Mouse (Mus musculus) embryonic facial prominence, embryonic 12.5 days (tissue): Measurements from ENCODE around the gene Rab25. TPM values are rescaled to one million over a fixed set of nuclear protein-coding genes. Genes with fewer than 3 reads are reported as not detected.
A peak's percentile ranks its signal among the peaks of the same experiment; 100 is the strongest.

Source experiments
- ATAC-seq: fragments of 200-750 bp; cut with Nextera tagmentation; 2 replicates; pipeline ENCODE4 v1.8.0; 2017; ENCODE audit not compliant: insufficient number of reproducible peaks, insufficient read depth, low FRiP score, low TSS enrichment
- H3K27ac ChIP-seq: fragments of 300-500 bp; sonication (generic); 2 replicates; pipeline ENCODE4 v1.5.1; 2016; ENCODE audit warnings: mild to moderate bottlenecking
- H3K27me3 ChIP-seq: fragments of 300-500 bp; sonication (generic); 2 replicates; pipeline ENCODE4 v1.6.1; 2016; ENCODE audit warnings: mild to moderate bottlenecking, moderate library complexity
- H3K36me3 ChIP-seq: fragments of 300-500 bp; sonication (generic); 2 replicates; pipeline ENCODE4 v1.6.1; 2016; ENCODE audit warnings: mild to moderate bottlenecking
- H3K4me1 ChIP-seq: fragments of 300-500 bp; sonication (generic); 2 replicates; pipeline ENCODE4 v1.6.1; 2016
- H3K4me2 ChIP-seq: fragments of 300-500 bp; sonication (generic); replicated peaks from 2 replicates; pipeline ENCODE4 v1.6.1; 2016; ENCODE audit warnings: mild to moderate bottlenecking, moderate library complexity
- H3K4me3 ChIP-seq: fragments of 300-500 bp; sonication (generic); 2 replicates; pipeline ENCODE4 v1.5.1; 2016; ENCODE audit warnings: mild to moderate bottlenecking
- H3K9ac ChIP-seq: fragments of 300-500 bp; sonication (generic); 2 replicates; pipeline ENCODE4 v1.6.1; 2016; ENCODE audit warnings: mild to moderate bottlenecking, moderate library complexity
- H3K9me3 ChIP-seq: fragments of 300-500 bp; sonication (generic); 2 replicates; pipeline ENCODE4 v1.6.1; 2016; ENCODE audit warnings: mild to moderate bottlenecking, moderate library complexity
- WGBS: fragments of 180-500 bp; shearing (Covaris S2); methylation state at CpG from one replicate; pipeline ENCODE4 v1.1.7; 2016; 5-methylcytosine and 5-hydroxymethylcytosine counted together
- polyA plus RNA-seq: library from polyadenylated mRNA; unstranded; fragments of >200 nt; fragmentation: Nextera tagmentation; extraction: Ambion mirVana; gene quantifications from 2 replicates; pipeline ENCODE4 v1.2.1, GENCODE M21; 2016

Gene Rab25
- polyA plus RNA-seq, 1 experiment from 2014 or later: 5.5 TPM

DNA sequence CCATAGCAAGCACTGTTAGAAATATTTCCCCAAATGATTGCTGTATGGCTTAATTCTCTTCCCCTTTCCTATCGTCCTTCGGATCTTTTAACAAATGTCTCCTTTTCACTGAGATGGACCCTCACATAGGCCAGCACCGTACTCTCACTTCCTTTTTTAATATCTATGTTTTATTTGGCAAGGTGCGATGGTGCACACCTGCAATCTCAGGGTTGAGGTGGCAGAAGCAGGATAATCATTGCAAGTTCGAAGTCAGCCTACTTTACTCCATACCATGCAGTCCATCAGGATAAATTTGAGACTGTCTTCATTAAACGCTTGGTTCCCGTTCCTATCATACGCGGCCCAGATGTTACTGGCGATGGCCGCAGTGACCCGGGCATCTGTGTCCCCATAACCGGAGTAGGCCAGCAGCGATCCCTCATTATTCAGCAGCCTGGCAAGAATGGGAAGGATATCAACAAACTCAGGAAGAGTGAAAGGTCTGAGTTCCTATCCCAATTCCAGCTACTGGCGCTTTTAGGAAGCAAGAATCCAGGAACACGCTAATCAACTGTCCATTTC is 4.1 kb upstream of the Rab25 start:
- no peaks in the 10 kb centered on the region for H3K9me3 ChIP-seq
- H3K27ac ChIP-seq: peak overlapping the region; percentile 97; the same call in 1 of the 2 replicates
- H3K4me1 ChIP-seq: peaks cover 27% of the 10 kb centered on the region
- peak overlapping the region; percentile 87 for H3K4me3 ChIP-seq
- peak overlapping the region; percentile 93 for H3K9ac ChIP-seq
- H3K4me2 ChIP-seq: peak overlapping the region; percentile 65
- WGBS: 26% methylated on average over 16 of the region's 16 CpGs
- peaks cover 16% of the 10 kb centered on the region for H3K36me3 ChIP-seq
- no peak for ATAC-seq
- no peaks in the 10 kb centered on the region for H3K27me3 ChIP-seq

- Histone ChIP-seq H3K4me2 (peak overlapping the region; percentile 65), H3K4me1 (peaks cover 27% of the 10 kb centered on the region), H3K27ac (no peak overlapping the region), H3K27me3 (no peaks in the 10 kb centered on the region), H3K4me3 (peak overlapping the region; percentile 87), H3K9me3 (no peaks in the 10 kb centered on the region), H3K9ac (no peak overlapping the region; the same call in 1 of the 2 replicates), H3K36me3 (peaks cover 10% of the 10 kb centered on the region)
- WGBS: 87% methylated on average over 4 of the region's 4 CpGs
- ATAC-seq: no peak
Measured at GRCm38 (mm10) chr3:88551586-88551985, 3.5 kb upstream of the Rab25 start.

DNA sequence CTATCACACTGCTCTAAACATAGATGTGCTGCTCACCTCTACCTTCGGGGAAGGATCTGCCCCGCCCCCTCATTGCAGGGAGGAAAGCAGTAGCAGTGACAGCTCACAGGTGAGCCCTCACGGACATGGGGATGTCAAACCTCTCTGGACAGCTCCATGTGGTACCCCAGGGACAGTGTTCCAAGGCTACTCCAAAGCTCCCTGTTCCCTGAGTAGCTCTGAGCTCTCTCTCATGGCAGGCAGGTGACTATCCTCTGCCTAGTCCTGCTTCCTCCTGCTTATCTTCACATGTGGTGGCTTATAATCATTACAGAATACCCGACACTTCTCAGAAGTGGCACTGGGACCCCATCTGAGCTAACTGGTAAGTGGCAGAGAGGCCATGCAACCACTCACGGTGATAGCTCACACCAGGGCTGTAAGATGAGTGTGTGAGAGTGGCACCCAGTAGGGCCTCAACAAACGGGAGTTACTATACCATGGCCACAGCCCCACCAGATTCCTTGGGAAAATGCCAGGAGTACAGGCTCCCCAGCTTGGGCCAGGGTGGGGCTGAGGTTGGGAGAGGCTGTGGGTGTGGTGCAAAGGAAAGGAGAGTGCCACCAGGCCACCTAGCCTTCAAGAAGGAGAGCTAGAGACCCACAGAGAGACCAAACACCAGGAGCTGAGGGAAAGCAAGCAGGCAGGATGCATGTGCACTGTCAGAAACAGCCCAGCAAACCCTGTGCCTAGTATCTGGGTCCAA is 1.3 kb downstream of the Rab25 start:
- Histone ChIP-seq H3K36me3 (no peaks in the 10 kb centered on the region), H3K27ac (no peak overlapping the region), H3K4me1 (peaks cover 11% of the 10 kb centered on the region), H3K9me3 (no peaks in the 10 kb centered on the region), H3K4me2 (no peak overlapping the region), H3K27me3 (no peaks in the 10 kb centered on the region), H3K9ac (no peak overlapping the region), H3K4me3 (no peak overlapping the region)
- no peak for ATAC-seq
- WGBS: 78% methylated on average over 6 of the region's 6 CpGs

GRCm38 (mm10) chr3:88544955-88545591 is 3.0 kb downstream of the Rab25 start:
- 59% methylated on average over 20 of the region's 20 CpGs for WGBS
- H3K36me3 ChIP-seq: peaks cover 13% of the 10 kb centered on the region
- no peak overlapping the region for H3K4me3 ChIP-seq
- ATAC-seq: no peak
- peaks cover 17% of the 10 kb centered on the region for H3K4me1 ChIP-seq
- H3K27ac ChIP-seq: no peak overlapping the region
- H3K27me3 ChIP-seq: no peaks in the 10 kb centered on the region
- no peaks in the 10 kb centered on the region for H3K9me3 ChIP-seq
- no peak overlapping the region for H3K4me2 ChIP-seq
- H3K9ac ChIP-seq: no peak overlapping the region

DNA sequence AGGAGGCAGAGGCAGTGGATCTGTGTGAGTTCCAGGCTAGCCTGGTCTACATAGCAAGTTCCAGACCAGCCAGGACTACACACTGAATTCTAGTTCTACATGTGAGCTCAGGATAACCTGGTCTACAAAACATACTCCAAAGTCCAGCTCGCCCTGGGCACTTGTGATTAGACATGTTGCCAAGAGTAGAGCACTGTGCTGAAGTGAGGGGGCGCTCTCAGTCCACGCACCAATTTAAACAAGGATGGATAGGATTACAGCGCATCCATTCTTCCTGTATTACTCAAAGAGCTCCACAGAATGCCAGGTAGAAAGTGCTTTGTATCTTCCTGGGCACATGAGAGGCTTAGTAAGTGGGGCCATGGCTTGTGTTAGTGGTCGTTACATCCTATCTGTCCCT is 3.6 kb downstream of the Rab25 start:
- ATAC-seq: no peak
- no peak overlapping the region for H3K27ac ChIP-seq
- H3K4me2 ChIP-seq: no peak overlapping the region
- WGBS: 34% methylated on average over 5 of the region's 5 CpGs
- peaks cover 16% of the 10 kb centered on the region for H3K36me3 ChIP-seq
- no peaks in the 10 kb centered on the region for H3K9me3 ChIP-seq
- no peaks in the 10 kb centered on the region for H3K27me3 ChIP-seq
- H3K9ac ChIP-seq: no peak overlapping the region
- peaks cover 19% of the 10 kb centered on the region for H3K4me1 ChIP-seq
- no peak overlapping the region for H3K4me3 ChIP-seq

GRCm38 (mm10) chr3:88543651-88544410 is 4.3 kb downstream of the Rab25 start:
- Histone ChIP-seq H3K4me3 (no peak overlapping the region), H3K4me2 (no peak overlapping the region), H3K9ac (no peak overlapping the region), H3K27me3 (no peaks in the 10 kb centered on the region), H3K36me3 (peaks cover 17% of the 10 kb centered on the region), H3K27ac (no peak overlapping the region), H3K9me3 (no peaks in the 10 kb centered on the region), H3K4me1 (peaks cover 23% of the 10 kb centered on the region)
- WGBS: 69% methylated on average over 5 of the region's 5 CpGs
- no peak for ATAC-seq

DNA sequence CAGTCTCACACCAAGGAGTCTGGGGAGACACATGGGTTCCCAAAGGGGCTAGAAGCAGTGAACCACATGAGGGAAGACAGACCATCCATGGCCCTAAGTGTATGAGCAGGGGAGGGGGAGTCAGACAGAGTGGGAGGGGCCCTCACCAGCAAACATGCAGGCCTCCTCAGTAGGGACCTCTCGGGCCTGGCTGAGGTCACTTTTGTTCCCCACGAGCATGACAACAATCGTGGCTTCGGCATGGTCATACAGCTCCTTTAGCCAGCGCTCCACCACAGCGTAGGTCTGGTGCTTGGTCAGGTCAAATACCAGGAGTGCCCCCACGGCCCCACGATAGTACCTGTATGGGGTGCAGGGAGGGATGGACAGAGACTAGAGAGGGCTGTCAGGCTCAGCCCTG is 4.9 kb downstream of the Rab25 start:
- no peak overlapping the region for H3K9ac ChIP-seq
- WGBS: 77% methylated on average over 8 of the region's 8 CpGs
- no peak for ATAC-seq
- H3K4me3 ChIP-seq: no peak overlapping the region
- H3K4me1 ChIP-seq: peaks cover 30% of the 10 kb centered on the region
- H3K9me3 ChIP-seq: no peaks in the 10 kb centered on the region
- no peaks in the 10 kb centered on the region for H3K27me3 ChIP-seq
- peaks cover 24% of the 10 kb centered on the region for H3K36me3 ChIP-seq
- H3K27ac ChIP-seq: no peak overlapping the region
- no peak overlapping the region for H3K4me2 ChIP-seq

GRCm38 (mm10) chr3:88542486-88542885 is 5.6 kb downstream of the Rab25 start:
- H3K4me1 ChIP-seq: peaks cover 37% of the 10 kb centered on the region
- peaks cover 31% of the 10 kb centered on the region for H3K36me3 ChIP-seq
- 38% methylated on average over 4 of the region's 4 CpGs for WGBS
- no peaks in the 10 kb centered on the region for H3K27me3 ChIP-seq
- no peak overlapping the region for H3K4me2 ChIP-seq
- H3K9ac ChIP-seq: no peak overlapping the region
- H3K27ac ChIP-seq: 0 out of 2 replicates have a peak overlapping the region, but pooled peaks have one; percentile 23
- ATAC-seq: no peak
- H3K9me3 ChIP-seq: no peaks in the 10 kb centered on the region
- H3K4me3 ChIP-seq: no peak overlapping the region

DNA sequence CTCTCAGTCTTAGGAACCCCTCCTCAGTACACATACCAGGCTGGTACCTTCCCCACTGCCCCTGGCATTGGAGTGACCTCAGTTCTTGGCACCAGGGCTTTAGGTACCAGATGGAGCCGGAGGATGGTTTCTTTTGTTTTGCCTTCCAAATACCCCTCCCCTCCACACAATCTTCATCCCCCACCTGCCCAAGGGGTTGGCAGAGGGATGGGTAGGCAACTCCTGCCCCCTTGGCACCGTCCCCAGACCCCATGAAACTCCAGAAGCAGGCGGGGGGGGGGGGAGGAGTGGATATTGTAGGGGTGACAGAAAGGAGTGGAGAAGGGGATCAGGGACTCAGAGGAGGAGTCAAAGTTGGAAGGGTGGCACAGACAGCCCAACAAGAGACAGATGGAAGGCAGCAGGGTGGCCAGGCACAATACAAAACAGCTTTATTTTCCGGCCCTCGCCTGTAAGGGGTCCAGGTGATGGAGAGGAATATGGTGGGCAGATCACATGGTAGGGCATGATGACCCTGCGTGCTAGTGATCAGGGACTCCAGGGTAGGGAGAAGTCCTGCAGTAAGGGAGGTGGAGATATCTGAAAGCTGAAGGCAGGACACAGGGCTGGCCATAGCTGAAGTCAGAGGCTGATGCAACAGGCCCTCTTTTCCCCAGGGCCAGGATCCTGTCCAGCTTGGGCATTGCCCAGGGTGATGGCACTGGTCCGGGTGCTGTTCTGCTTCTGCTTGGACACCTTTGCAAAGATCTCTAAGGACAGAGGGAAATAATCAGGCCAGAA is 6.3 kb downstream of the Rab25 start:
- H3K27me3 ChIP-seq: no peaks in the 10 kb centered on the region
- H3K4me1 ChIP-seq: peaks cover 43% of the 10 kb centered on the region
- ATAC-seq: no peak
- WGBS: 79% methylated on average over 6 of the region's 7 CpGs
- no peak overlapping the region for H3K4me3 ChIP-seq
- H3K36me3 ChIP-seq: peaks cover 37% of the 10 kb centered on the region
- H3K4me2 ChIP-seq: no peak overlapping the region
- no peaks in the 10 kb centered on the region for H3K9me3 ChIP-seq
- peak overlapping the region; percentile 72 for H3K27ac ChIP-seq
- H3K9ac ChIP-seq: no peak overlapping the region

DNA sequence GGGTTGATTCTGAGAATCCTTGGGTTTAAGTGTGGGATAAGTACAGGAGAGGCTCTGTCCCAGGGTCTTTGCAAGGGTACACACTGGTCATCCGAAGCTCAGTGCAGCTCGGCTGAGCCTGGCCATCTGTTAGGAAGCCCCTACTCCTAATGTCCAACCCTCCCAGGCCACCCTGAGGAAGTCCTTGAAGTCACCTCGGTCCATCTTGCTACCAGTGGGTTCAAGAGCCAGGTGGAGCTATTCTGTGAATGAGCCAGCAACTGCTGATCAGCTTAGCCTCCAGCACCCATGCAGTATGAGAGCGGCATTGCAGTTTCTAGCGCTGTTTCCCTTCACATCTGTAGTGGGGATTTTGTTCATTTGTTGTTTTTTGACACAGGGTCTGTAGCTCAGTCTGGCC is 8.0 kb downstream of the Rab25 start:
- Histone ChIP-seq H3K36me3 (peaks cover 47% of the 10 kb centered on the region), H3K27ac (peak overlapping the region; percentile 57; the same call in 1 of the 2 replicates), H3K4me2 (no peak overlapping the region), H3K27me3 (no peaks in the 10 kb centered on the region), H3K4me1 (peaks cover 61% of the 10 kb centered on the region), H3K4me3 (no peak overlapping the region), H3K9me3 (no peaks in the 10 kb centered on the region), H3K9ac (no peak overlapping the region)
- no peak for ATAC-seq
- WGBS: 48% methylated on average over 5 of the region's 5 CpGs

- Histone ChIP-seq H3K9me3 (no peaks in the 10 kb centered on the region), H3K27me3 (no peaks in the 10 kb centered on the region), H3K9ac (no peak overlapping the region; the same call in 1 of the 2 replicates), H3K27ac (peak overlapping the region; percentile 36; the same call in 1 of the 2 replicates), H3K4me3 (no peak overlapping the region), H3K36me3 (peaks cover 47% of the 10 kb centered on the region), H3K4me1 (peaks cover 68% of the 10 kb centered on the region), H3K4me2 (0 out of 2 replicates have a peak overlapping the region, but pooled peaks have one; percentile 11)
- 9% methylated on average over 3 of the region's 3 CpGs for WGBS
- ATAC-seq: no peak
Measured at GRCm38 (mm10) chr3:88539397-88539796, 8.7 kb downstream of the Rab25 start.
